Mouse (Mus musculus) thymus, adult 2 months (tissue): ENCODE measurements around the gene Hist1h4i. TPM values are rescaled to one million over a fixed set of nuclear protein-coding genes. Genes with fewer than 3 reads are reported as not detected.
A peak's percentile ranks its signal among the peaks of the same experiment; 100 is the strongest.

Experiments used
- DNase-seq: peaks from one replicate; pipeline ENCODE4 v3.0.0; 2021
- H3K27ac ChIP-seq: fragments of 200-500 bp; 2 replicates; pipeline ENCODE4 v1.5.1; 2012; ENCODE audit warnings: low read length, control low read depth; ENCODE audit not compliant: control insufficient read depth, insufficient read depth
- H3K27me3 ChIP-seq: fragments of 200-500 bp; 2 replicates; pipeline ENCODE4 v1.6.1; 2012; ENCODE audit warnings: mild to moderate bottlenecking, low read length, moderate library complexity, mixed read lengths; ENCODE audit not compliant: control insufficient read depth, insufficient read depth
- H3K36me3 ChIP-seq: fragments of 200-500 bp; 2 replicates; pipeline ENCODE4 v1.6.1; 2012; ENCODE audit warnings: mild to moderate bottlenecking, low read length, moderate library complexity; ENCODE audit not compliant: control insufficient read depth, insufficient read depth
- H3K4me1 ChIP-seq: fragments of 200-500 bp; replicated peaks from 2 replicates; pipeline ENCODE4 v1.6.1; 2012; ENCODE audit warnings: low read length; ENCODE audit not compliant: control insufficient read depth, insufficient read depth
- H3K4me3 ChIP-seq: fragments of 200-500 bp; 2 replicates; pipeline ENCODE4 v1.5.1; 2012; ENCODE audit warnings: mild to moderate bottlenecking, low read length, control low read depth, moderate library complexity; ENCODE audit not compliant: control insufficient read depth, insufficient read depth
- CTCF ChIP-seq: fragments of 200-500 bp; IDR thresholded peaks from 2 replicates; pipeline ENCODE4 v1.5.1; 2012; ENCODE audit warnings: mild to moderate bottlenecking, control low read depth, low read length, moderate library complexity, borderline replicate concordance; ENCODE audit not compliant: control insufficient read depth, poor library complexity, insufficient read depth; ENCODE audit errors: extremely low read depth
- POLR2A ChIP-seq: fragments of 200-500 bp; IDR thresholded peaks from 2 replicates; pipeline ENCODE4 v1.6.1; 2012; ENCODE audit warnings: mild to moderate bottlenecking, low read length, control low read depth, moderate library complexity; ENCODE audit not compliant: control insufficient read depth, poor library complexity, insufficient read depth; ENCODE audit errors: extremely low read depth
- WGBS: fragments of 180-500 bp; shearing (Covaris S2); methylation state at CpG from one replicate; pipeline ENCODE4 v1.1.7; 2018; 5-methylcytosine and 5-hydroxymethylcytosine counted together
- polyA plus RNA-seq: library from polyadenylated mRNA; depleted of rRNA; stranded (reverse); fragments of >200 nt; gene quantifications from 2 replicates; pipeline ENCODE4 v1.2.3, GENCODE M21; 2012

Gene Hist1h4i
- polyA plus RNA-seq, 1 experiment = 38.5 TPM

- TF ChIP-seq CTCF (no peak), POLR2A (no peak)
- Histone ChIP-seq H3K27me3 (peaks cover 8% of the 10 kb centered on the region; the same call in 1 of the 2 replicates), H3K4me1 (peaks cover 17% of the 10 kb centered on the region), H3K36me3 (no peaks in the 10 kb centered on the region), H3K27ac (no peak within 1 kb of the TSS), H3K4me3 (no peak within 1 kb of the TSS)
- 16% methylated on average over 6 of the region's 7 CpGs for WGBS
- DNase-seq = no peak
Observed at GRCm38 (mm10) chr13:22009642-22010041, 31.5 kb downstream of the Hist1h4i start, which contains the start of gene Prss16. Gene Prss16 (minus strand): TSS chr13:22009742.

DNA sequence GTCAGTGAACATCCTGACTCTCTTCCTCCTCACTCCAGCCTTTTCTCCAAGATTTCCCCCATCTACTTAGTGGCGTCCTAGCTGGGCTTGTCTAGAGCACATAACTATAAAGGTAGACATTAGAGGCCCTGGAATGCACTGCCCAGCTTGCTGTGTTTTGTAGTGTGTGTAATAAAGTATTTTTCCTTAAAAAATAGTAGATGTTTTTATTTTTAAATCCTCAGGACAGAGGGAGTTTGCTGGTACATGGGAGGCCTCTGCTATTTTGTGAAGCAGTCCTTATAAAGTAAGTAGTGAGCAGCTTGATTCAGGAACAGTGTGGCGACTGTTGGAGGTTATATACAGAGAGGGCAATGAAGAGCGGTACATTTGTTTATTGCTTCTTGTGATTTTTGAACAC, 32.5 kb downstream of the Hist1h4i start:
- Histone ChIP-seq H3K27ac (no peak overlapping the region), H3K27me3 (peaks cover 6% of the 10 kb centered on the region; the same call in 1 of the 2 replicates), H3K36me3 (no peaks in the 10 kb centered on the region), H3K4me3 (no peak overlapping the region), H3K4me1 (peaks cover 11% of the 10 kb centered on the region)
- DNase-seq = no peak
- WGBS = 93% methylated on average over 3 of the region's 3 CpGs
- no peak for TF ChIP-seq CTCF
- no peak for TF ChIP-seq POLR2A

GRCm38 (mm10) chr13:22007872-22008271, 33.3 kb downstream of the Hist1h4i start:
- Histone ChIP-seq H3K36me3 (no peaks in the 10 kb centered on the region), H3K4me3 (no peak overlapping the region), H3K27ac (no peak overlapping the region), H3K4me1 (peaks cover 11% of the 10 kb centered on the region), H3K27me3 (peaks cover 4% of the 10 kb centered on the region; the same call in 1 of the 2 replicates)
- 72% methylated on average over 7 of the region's 7 CpGs for WGBS
- DNase-seq = no peak
- TF ChIP-seq CTCF = no peak
- TF ChIP-seq POLR2A = no peak

GRCm38 (mm10) chr13:22007121-22007510, 34.0 kb downstream of the Hist1h4i start:
- Histone ChIP-seq H3K27ac (no peak overlapping the region), H3K4me1 (peaks cover 11% of the 10 kb centered on the region), H3K27me3 (peaks cover 4% of the 10 kb centered on the region; the same call in 1 of the 2 replicates), H3K36me3 (no peaks in the 10 kb centered on the region), H3K4me3 (peak overlapping the region; percentile 69)
- TF ChIP-seq CTCF (no peak), POLR2A (no peak)
- no peak for DNase-seq
- 23% methylated on average over 18 of the region's 18 CpGs for WGBS

DNA sequence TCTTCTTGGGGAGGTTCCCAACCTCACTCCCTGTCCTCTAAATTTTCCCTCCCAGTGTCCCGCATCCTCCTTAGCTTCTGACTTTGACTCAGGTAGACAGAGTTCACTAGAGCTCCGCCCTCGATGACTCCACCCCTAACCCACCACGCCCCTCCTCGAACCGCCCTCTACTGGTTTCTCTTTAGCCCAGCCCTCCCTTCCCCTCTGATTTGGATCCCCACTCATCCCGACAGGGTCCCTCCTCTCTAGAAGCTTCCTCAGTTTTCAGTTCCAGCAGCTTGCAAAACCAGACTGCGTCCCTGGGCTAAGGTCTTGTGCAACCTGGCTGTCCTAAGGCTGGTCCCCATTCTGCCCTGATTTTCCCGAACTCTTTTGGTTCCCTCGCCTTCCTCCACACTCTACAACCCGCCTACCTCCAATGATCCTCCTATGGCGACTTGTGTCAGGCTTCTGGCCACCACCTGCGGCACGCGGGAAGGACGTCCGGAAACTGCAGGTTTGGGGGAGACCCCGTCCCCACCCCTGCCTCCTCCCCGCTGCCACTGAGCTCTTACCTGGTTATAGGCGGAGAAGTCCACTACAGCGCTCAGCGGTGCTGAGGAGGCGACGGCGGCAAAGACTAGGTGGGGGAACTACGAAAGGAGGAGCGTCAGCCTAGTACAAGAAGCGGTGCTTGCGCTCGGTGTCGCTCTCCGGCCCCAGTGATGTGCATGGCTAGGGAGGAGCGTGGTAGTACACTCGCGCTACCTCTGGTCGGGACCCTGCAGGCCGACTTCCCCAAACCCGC, 34.6 kb downstream of the Hist1h4i start:
- no peak for TF ChIP-seq CTCF
- TF ChIP-seq POLR2A = no peak
- Histone ChIP-seq H3K4me3 (peak overlapping the region; percentile 69), H3K27ac (no peak overlapping the region), H3K4me1 (peaks cover 16% of the 10 kb centered on the region), H3K27me3 (peaks cover 4% of the 10 kb centered on the region; the same call in 1 of the 2 replicates), H3K36me3 (no peaks in the 10 kb centered on the region)
- under 1% methylated on average over 38 of the region's 38 CpGs for WGBS
- DNase-seq = peak; percentile 77

DNA sequence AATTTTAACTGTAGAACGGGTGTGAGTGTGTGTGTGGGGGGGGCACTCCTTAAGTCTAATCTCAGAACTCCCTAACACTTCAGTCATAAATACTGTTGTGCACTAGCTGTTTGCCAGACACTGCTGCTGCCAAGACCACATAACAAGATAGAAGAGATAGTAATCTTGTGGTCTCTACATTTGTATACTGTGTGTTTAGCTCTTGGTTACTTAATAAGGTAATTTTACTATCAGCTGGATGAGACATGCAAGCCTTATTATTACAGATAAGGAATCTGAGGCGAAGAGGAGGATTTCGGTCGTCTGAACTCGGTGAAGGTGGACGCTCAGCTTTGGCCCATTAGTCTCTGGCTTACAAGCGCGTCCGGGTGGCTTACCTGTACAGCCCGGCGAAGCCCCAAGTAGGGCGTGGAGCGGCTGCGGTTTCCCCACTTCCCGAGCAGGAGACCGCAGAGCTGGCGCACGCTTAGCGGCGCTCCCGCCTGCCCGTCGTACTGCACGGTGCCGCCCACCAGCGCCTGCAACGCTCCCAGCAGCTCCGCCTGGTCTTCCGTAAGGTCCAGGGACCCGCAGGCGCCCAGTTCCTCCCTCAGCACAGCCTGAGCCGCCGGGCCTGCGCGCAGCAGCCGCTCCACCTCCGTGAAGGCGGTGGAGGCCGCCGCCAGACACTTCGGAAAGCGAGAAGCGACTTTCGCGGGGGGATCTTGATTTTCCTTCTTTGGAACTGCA, 35.4 kb downstream of the Hist1h4i start:
- TF ChIP-seq CTCF = 0 out of 2 replicates have a peak, but pooled peaks have one; percentile 21
- no peak for TF ChIP-seq POLR2A
- Histone ChIP-seq H3K4me1 (peaks cover 19% of the 10 kb centered on the region), H3K36me3 (no peaks in the 10 kb centered on the region), H3K27ac (no peak overlapping the region), H3K27me3 (peaks cover 4% of the 10 kb centered on the region; the same call in 1 of the 2 replicates), H3K4me3 (peak overlapping the region; percentile 69)
- DNase-seq = peak; percentile 71
- WGBS = under 1% methylated on average over 45 of the region's 45 CpGs
